Mouse (Mus musculus) liver, adult 2 months (tissue): ENCODE measurements around the gene Tsc2. TPM values are rescaled to one million over a fixed set of nuclear protein-coding genes. Genes with fewer than 3 reads are reported as not detected.
A peak's percentile ranks its signal among the peaks of the same experiment; 100 is the strongest.

Experiments used
- DNase-seq: peaks from one replicate; pipeline ENCODE4 v3.0.0-alpha.2; 2011; ENCODE audit warnings: low read depth, low spot score; ENCODE audit errors: extremely low read depth
- H3K27ac ChIP-seq: fragments of 200-500 bp; replicated peaks from 2 replicates; pipeline ENCODE4 v1.5.1; 2012; ENCODE audit warnings: low read depth, mild to moderate bottlenecking, control low read depth, inconsistent platforms, low read length; ENCODE audit not compliant: insufficient read depth
- H3K27me3 ChIP-seq: fragments of 200-500 bp; 2 replicates; pipeline ENCODE4 v1.6.1; 2012; ENCODE audit warnings: mild to moderate bottlenecking, moderate library complexity, low read length, inconsistent platforms; ENCODE audit not compliant: control insufficient read depth, insufficient read depth
- H3K36me3 ChIP-seq: fragments of 200-500 bp; 2 replicates; pipeline ENCODE4 v1.6.1; 2012; ENCODE audit warnings: low read length, inconsistent platforms; ENCODE audit not compliant: control insufficient read depth, insufficient read depth
- H3K4me1 ChIP-seq: fragments of 200-500 bp; 2 replicates; pipeline ENCODE4 v1.6.1; 2011; ENCODE audit warnings: low read length; ENCODE audit not compliant: control insufficient read depth, insufficient read depth
- H3K4me3 ChIP-seq: fragments of 200-500 bp; 2 replicates; pipeline ENCODE4 v1.5.1; 2011; ENCODE audit warnings: low read depth, mild to moderate bottlenecking, control low read depth, low read length, moderate library complexity; ENCODE audit not compliant: insufficient read depth
- H3K79me2 ChIP-seq: fragments of 200-500 bp; 2 replicates; pipeline ENCODE4 v1.6.1; 2012; ENCODE audit warnings: inconsistent platforms, mild to moderate bottlenecking, low read length, moderate library complexity; ENCODE audit not compliant: control insufficient read depth, insufficient read depth
- H3K9ac ChIP-seq: fragments of 200-500 bp; 2 replicates; pipeline ENCODE4 v1.6.1; 2012; ENCODE audit warnings: low read depth, mild to moderate bottlenecking, control low read depth, inconsistent platforms, low read length
- CTCF ChIP-seq: fragments of 200-500 bp; IDR thresholded peaks from 2 replicates; pipeline ENCODE4 v1.5.1; 2011; ENCODE audit warnings: low read depth, low read length, control low read depth
- POLR2A ChIP-seq: fragments of 200-500 bp; IDR thresholded peaks from 2 replicates; pipeline ENCODE4 v1.6.1; 2011; ENCODE audit warnings: low read length, control low read depth; ENCODE audit not compliant: insufficient read depth; ENCODE audit errors: extremely low read depth
- WGBS: fragments of 180-500 bp; shearing (Covaris S2); methylation state at CpG from one replicate; pipeline ENCODE4 v1.1.7; 2018; 5-methylcytosine and 5-hydroxymethylcytosine counted together
- polyA plus RNA-seq: library from polyadenylated mRNA; depleted of rRNA; stranded (reverse); fragments of >200 nt; gene quantifications from 2 replicates; pipeline ENCODE4 v1.2.3, GENCODE M21; 2012
- total RNA-seq: library from RNA; depleted of rRNA; stranded (reverse); fragments of >200 nt; gene quantifications from 2 replicates; pipeline ENCODE4 v1.2.3, GENCODE M21; 2014

The Tsc2 gene
- total and polyA plus RNA-seq, 2 experiments: 19.5 to 79.3 TPM

DNA sequence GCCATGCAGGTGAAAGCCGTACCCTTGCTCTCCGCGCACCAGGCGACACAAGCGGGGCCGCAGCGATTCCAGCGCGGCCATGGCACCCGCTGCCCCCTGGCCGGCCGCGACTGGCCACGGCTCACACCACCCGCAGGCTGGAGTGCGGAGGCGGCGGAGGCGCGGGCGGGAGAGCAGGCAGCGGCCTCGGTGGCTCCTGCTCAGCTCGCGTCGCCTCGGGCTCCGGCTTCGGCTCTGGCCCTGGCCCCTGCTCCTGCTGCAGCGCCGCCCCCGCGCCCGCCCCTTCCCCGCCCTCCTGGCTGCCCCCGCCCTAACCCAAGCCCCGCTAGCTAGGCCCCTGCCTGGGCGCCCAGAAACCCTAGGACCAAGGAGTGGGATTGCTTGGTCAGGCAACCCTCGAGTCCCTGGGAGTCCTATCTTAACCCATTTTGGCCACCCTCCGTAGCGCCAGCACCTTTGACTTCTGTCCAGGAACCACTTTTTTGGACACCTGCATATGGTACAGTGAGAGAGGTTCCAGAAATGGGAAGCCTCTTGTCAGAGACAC is 17.7 kb upstream of the Tsc2 start, which contains the start of gene Slc9a3r2:
Slc9a3r2 (minus strand) TSS at position 258 of the 547 bp plus-strand sequence.
- H3K79me2 ChIP-seq: peaks cover 10% of the 10 kb centered on the region; the same call in 1 of the 2 replicates
- peak within 1 kb of the TSS; percentile 90 for H3K4me3 ChIP-seq
- TF ChIP-seq CTCF: no peak
- TF ChIP-seq POLR2A: peak; percentile 82
- H3K9ac ChIP-seq: peak within 1 kb of the TSS; percentile 97
- DNase-seq: peak; percentile 56
- no peaks in the 10 kb centered on the region for H3K36me3 ChIP-seq
- WGBS: under 1% methylated on average over 41 of the region's 41 CpGs
- H3K27ac ChIP-seq: peak within 1 kb of the TSS; percentile 73
- H3K27me3 ChIP-seq: no peaks in the 10 kb centered on the region
- peaks cover 10% of the 10 kb centered on the region for H3K4me1 ChIP-seq

DNA sequence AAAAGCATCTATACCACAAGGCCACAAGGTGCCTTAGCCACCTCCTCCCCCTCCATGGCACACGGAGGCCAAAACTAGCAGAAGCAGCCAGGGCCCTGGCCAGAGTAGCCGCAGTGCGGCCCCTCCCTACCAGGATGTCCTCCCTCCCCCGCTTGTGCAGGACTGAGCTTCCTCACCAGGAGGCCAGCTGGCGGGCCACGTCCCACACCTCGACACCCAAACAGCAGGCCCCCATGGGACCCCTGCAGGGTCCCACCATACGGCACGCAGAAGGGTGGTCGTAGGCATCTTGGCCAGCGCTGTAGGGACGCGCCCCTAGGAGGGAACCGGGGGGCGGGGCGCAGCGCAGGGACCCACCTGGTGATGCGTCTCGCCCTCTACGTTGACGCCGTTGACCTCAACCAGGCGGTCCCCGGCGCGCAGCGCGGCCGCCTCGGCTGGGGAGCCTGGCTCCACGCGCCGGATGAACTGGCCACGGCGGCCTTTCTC is 17.2 kb upstream of the Tsc2 start:
- peak overlapping the region; percentile 73 for H3K27ac ChIP-seq
- whole genome bisulfite sequencing: 2% methylated on average over 35 of the region's 35 CpGs
- peak overlapping the region; percentile 90 for H3K4me3 ChIP-seq
- peak overlapping the region; percentile 97 for H3K9ac ChIP-seq
- peaks cover 10% of the 10 kb centered on the region; the same call in 1 of the 2 replicates for H3K79me2 ChIP-seq
- TF ChIP-seq POLR2A: no peak
- no peak for TF ChIP-seq CTCF
- no peak for DNase-seq
- H3K36me3 ChIP-seq: no peaks in the 10 kb centered on the region
- H3K4me1 ChIP-seq: peaks cover 10% of the 10 kb centered on the region
- no peaks in the 10 kb centered on the region for H3K27me3 ChIP-seq

DNA sequence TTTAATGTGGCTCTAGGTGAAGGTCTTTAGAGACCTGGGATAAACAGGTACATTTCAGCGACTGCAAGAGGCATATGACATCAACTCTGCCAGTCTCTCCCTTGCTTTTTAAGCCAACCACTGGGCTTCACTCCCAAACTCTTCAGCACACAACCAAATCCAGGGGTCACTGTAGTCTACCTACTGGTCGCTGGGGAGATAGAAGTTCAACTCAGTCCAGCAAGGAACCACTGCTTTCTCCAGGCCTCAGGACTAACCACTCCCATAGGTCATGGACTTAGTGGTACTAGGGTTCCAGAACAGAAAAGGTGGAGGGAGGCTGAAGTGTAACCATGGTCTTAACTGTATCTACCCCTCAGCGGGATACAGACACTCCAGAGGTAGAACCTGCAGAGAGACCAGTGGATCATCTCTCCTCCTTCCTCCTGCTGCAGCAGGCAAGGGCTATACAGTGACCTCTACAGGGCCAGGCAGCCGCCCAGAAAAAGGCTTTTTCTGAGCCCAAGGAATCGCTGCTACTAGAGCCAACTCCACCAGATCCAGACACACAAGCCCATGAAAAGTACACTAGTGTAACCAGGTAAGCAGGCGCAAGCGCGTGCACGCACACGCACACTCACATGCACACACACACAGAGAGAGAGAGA is 16.4 kb upstream of the Tsc2 start:
- Histone ChIP-seq H3K36me3 (no peaks in the 10 kb centered on the region), H3K4me1 (peaks cover 9% of the 10 kb centered on the region), H3K9ac (peak overlapping the region; percentile 97), H3K4me3 (peak overlapping the region; percentile 90), H3K27ac (peak overlapping the region; percentile 73), H3K27me3 (no peaks in the 10 kb centered on the region), H3K79me2 (peaks cover 10% of the 10 kb centered on the region; the same call in 1 of the 2 replicates)
- WGBS: 78% methylated on average over 10 of the region's 10 CpGs
- DNase-seq: no peak
- TF ChIP-seq CTCF (no peak), POLR2A (no peak)

DNA sequence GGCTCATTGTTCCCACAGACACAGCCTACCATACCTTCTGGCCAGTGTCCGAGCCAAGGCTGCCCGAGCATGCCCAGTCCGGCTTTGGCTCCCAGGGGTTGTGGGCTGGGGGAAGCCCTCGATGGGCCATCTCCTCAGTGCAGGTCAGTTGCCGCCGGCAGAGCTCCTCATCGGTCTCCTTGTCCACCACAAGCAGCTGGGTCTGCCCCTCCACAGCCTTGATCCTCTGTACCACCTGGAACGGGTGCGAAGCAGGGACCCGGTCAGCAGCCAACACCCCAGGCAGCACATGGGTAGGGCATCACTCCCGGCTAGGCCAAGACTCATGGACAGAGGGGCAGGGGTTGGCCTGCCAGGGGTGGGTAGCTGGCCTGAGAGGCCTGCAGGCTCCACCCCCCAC is 15.1 kb upstream of the Tsc2 start:
- Histone ChIP-seq H3K36me3 (no peaks in the 10 kb centered on the region; the same call in 1 of the 2 replicates), H3K27me3 (no peaks in the 10 kb centered on the region), H3K9ac (peak overlapping the region; percentile 24), H3K4me3 (peak overlapping the region; percentile 53), H3K27ac (peak overlapping the region; percentile 15), H3K79me2 (peaks cover 10% of the 10 kb centered on the region; the same call in 1 of the 2 replicates), H3K4me1 (peaks cover 7% of the 10 kb centered on the region)
- no peak for DNase-seq
- TF ChIP-seq CTCF: no peak
- TF ChIP-seq POLR2A: no peak
- WGBS: 77% methylated on average over 11 of the region's 11 CpGs

DNA sequence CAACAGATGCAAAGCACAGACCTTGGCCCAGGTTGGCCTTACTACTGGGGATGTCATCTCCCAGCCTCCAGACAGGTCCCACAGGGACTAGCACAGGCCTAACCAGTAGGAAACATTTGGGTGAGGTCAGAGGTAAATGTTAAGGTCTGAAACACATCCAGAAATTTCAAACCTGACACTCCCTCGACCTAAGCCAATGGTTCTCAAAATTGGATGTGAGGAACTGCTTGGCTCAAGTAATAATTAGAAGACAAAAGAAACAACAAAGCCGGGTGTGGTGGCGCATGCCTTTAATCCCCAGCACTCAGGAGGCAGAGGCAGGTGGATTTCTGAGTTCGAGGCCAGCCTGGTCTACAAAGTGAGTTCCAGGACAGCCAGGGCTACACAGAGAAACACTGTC is 14.0 kb upstream of the Tsc2 start:
- Histone ChIP-seq H3K9ac (no peak overlapping the region), H3K4me3 (no peak overlapping the region), H3K27me3 (no peaks in the 10 kb centered on the region), H3K27ac (peak overlapping the region; percentile 87), H3K79me2 (peaks cover 10% of the 10 kb centered on the region; the same call in 1 of the 2 replicates), H3K36me3 (no peaks in the 10 kb centered on the region; the same call in 1 of the 2 replicates), H3K4me1 (peaks cover 7% of the 10 kb centered on the region)
- no peak for TF ChIP-seq CTCF
- no peak for TF ChIP-seq POLR2A
- 77% methylated on average over 4 of the region's 4 CpGs for WGBS
- no peak for DNase-seq
